Mouse (Mus musculus) spleen, embryonic (tissue): Measurements from ENCODE around the gene C130074G19Rik.

Experiments used
- CTCF ChIA-PET: fragments of 350-600 bp; sonication (Branson Sonifier 250); formaldehyde crosslinking; loops from one replicate; lab custom pipeline; 2022; lab: Charles Lee

The C130074G19Rik gene

DNA sequence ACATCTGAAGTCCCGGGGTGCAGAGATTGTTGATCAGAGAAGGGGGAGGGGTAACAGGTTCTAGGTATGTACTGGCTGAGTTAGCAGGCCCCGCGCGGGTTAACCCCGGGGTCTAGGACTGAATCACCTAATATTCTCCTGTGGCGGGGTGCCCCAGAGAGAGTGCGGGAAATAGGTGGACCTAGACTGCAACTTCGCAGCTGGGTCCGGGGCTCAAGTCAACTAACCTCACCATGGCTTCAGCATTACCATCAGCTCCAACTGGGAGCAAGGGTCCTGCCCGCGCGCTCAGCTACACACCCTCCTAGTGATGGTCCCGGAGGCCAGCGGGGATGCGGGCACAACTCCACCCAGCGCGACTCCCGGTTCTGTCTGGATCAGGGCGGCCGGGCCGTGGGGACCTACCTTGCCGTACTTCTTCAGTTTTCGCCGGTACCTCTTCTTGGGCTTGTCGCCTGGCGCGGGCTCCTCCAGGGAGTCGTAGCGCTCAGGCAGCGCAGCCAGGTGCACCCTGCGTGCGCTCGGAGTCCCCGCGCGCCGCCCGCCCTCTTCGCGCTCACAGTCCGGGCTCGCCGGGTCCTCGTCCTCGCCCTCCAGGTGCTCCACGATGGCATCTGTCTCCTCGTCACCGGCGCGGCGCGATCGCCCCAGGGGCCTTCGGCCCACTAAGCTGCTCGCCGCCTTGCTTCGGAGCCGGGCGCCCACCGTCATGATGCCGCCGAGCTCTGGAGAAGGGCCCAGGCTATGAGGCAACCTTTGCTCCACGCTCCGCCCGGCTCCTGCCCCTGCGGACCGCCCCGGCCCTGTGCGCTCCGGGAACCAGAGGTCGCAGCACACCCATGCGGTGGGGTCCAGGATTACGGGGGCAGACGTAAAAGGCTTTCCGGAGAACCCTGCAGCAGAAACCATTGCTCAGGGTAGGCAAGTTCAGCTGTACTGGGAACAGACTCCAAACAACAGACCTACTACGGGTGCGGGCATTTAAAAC lies at the start of gene C130074G19Rik:
Gene C130074G19Rik (minus strand): TSS at position 938 of the 988 bp plus-strand sequence.
- CTCF ChIA-PET: no interaction called here

DNA sequence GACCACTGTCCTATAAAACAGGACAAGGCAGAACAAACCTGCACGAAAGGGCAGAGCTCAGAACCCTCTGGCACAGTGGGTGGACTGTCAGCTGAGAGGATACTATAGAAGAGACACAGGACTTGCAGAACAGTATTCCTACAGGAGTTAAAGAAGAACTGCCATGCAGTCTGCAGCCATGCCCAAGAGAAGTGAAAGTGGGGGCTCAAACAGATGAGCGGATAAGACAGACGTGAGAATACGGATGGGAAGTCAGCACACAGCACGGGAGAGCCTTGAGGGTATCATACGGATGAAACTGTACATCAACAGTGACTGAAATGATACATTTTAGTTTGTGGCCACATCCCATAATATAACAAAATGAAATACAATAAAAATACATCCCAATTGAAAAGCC lies 48.1 kb upstream of the C130074G19Rik start:
- CTCF ChIA-PET: no interaction called here

DNA sequence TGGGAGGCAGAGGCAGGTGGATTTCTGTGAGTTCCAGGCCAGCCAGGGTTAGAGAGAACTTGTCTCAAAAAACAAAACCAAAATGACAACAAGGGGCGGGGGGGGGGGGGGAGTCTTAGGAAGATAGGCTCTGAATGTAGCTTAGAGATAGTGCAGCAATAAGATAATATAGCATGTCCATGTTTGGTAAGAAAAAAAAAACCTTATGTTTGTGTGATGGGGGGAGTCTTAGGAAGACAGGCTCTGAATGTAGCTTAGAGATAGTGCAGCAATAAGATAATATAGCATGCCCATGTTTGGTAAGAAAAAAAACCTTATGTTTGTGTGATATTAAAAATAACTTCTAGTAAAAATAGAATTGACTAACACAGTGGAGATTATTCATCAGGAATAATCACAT lies 45.4 kb upstream of the C130074G19Rik start:
- CTCF ChIA-PET: interaction anchor here (0.6 kb wide), 2 partner anchors 97 to 473 kb away, joined by 3 to 7 read pairs; no protein-coding TSS in a partner anchor

DNA sequence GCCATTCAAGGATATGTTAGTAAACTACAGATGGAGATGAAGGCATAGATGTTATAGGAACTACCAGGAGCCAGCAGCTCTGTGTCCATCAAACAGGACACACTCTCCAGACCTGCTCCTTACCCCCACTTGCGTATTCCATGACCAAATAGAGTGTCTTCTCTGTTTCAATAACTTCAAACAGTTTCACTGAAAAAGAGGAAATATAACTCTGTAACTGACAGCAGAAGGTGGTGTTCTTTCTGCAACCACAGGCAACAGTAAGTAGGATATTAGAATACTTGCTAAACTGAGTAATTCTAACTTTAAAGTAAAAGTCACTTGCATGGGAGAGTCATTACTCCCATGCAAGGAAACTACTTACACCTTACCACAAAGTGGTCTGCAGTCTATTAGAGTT lies 44.9 kb upstream of the C130074G19Rik start:
- CTCF ChIA-PET: interaction anchor here (0.6 kb wide), 1 partner anchor 473 kb away, joined by 3 read pairs; no protein-coding TSS in a partner anchor

DNA sequence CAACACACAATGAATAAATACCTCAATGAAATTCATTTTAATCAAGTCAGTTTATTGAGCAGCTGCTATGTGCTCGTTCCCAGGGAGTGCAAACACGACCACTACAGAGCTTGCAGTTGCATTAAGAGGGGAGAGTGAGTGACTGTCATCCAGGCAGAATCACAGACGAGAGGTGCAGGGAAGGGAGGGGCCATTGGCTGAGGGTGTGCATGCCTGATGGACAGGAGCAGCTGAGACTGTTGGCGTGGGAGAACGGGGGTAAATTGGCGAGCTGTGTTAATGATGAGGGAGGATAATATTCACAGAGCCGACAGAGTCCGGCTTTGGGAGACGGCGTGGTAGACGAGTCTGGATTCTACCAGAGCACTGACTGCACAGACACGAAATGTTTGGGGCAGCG lies 39.8 kb upstream of the C130074G19Rik start:
- CTCF ChIA-PET: interaction anchor here (0.7 kb wide), 1 partner anchor 98 kb away, joined by 3 read pairs; no protein-coding TSS in a partner anchor

DNA sequence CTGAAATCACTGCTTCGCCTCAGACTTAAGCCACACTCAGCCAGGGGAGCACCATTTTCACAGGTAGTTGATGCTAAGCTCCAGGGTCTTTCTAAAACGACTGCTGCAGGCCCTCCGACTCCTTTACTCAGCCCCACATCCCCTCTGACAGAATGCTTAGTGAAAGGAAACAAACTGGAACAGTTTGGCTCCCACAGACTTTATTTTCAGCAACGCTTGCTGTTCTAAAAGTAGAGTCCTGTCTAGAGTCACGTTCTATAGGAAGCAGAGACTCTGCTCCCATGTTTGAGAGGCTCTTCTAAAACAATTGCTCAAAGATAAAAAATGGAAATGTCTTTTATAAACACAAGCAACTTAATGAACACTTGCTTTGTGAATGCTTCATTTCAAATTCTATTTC lies 37.0 kb upstream of the C130074G19Rik start:
- CTCF ChIA-PET: no interaction called here

DNA sequence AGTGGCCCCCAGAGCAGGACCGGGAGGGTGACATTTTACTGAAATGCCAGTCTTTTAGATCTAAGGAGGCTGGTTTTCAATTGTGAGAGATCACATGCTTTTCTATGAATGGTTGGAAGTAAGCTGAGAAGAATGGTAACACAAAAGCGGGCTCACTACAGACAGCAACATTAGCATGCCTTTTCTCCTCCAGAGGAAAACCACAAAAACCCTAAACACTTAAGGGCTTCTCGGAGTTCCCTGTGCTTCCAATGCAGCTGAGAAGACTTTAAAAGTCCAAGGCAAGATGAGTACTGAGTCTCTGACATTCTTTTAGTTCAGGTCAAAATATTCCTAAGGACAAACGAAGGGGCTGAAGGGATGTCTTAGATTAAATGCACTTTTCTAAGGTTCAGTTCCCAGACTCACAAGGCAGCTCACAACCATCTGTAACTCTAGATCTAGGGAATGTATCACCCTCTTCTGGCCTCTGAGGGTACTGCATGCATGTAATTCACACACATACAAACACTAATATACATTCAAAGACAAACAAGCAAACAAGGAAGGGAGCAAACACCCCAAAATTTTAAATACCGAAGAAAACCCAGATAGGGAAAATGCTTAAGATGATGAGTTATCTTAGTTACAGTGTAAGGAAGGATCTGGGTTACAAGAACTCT lies 35.3 kb upstream of the C130074G19Rik start:
- CTCF ChIA-PET: no interaction called here

DNA sequence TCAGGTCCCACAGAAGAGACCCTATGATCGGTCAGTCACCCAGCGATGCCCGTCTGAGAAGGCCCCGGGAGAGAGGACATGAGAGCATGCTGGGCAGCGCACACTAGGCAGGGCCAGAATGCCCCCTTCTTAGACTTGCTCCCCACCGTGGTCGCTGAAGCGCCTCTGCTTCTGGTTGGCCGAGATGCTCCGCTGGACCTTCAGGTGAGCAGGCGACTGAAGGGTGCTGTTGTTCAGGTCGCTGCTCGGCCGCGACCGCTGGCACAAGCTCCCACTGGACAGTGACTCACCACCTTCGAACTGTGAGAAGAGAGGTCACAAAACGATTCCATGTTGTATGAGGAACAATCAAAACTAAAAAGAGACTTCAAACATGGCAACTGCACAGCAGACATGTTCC lies 29.3 kb upstream of the C130074G19Rik start:
- CTCF ChIA-PET: no interaction called here

DNA sequence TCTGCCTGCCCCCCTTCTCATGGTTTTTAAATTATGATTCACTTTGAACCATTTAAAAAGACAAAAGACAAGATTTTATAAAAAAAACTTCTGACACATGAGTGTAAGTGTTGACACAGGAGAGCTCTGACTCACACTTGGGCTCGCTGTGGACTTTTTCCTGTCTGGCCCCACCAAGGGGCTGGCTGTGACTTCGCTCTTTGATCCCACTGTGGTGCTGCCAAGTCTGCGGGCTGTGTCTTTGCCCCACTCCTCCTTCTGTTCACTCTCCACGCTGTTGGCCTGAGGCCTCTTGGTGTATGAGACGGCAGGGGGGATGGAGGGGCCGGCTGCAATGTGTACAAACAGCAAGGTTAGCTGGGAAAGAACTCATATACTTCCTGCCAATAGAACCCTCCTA lies 28.8 kb upstream of the C130074G19Rik start:
- CTCF ChIA-PET: interaction anchor here (0.9 kb wide), 1 partner anchor 88 kb away, joined by 3 read pairs; no protein-coding TSS in a partner anchor

DNA sequence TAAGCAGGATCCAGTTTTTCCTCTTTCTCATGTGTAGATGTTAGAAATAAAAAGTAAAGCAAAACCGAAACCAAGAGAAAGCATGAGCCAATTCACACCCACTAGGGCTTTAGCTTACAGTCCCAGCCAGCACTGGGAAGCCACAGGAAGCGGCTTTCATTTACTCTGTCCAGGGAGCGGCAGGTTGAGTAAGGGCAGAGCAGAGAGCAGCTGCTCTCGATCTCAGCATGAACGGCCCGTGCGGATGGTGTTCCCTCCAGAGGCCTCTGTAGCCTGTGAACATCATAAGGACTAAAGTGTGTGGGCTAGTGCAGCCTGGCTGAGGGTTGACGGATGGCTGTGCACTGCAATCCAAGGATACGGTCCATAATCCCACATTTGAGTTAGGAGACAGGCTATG lies 25.5 kb upstream of the C130074G19Rik start:
- CTCF ChIA-PET: no interaction called here

DNA sequence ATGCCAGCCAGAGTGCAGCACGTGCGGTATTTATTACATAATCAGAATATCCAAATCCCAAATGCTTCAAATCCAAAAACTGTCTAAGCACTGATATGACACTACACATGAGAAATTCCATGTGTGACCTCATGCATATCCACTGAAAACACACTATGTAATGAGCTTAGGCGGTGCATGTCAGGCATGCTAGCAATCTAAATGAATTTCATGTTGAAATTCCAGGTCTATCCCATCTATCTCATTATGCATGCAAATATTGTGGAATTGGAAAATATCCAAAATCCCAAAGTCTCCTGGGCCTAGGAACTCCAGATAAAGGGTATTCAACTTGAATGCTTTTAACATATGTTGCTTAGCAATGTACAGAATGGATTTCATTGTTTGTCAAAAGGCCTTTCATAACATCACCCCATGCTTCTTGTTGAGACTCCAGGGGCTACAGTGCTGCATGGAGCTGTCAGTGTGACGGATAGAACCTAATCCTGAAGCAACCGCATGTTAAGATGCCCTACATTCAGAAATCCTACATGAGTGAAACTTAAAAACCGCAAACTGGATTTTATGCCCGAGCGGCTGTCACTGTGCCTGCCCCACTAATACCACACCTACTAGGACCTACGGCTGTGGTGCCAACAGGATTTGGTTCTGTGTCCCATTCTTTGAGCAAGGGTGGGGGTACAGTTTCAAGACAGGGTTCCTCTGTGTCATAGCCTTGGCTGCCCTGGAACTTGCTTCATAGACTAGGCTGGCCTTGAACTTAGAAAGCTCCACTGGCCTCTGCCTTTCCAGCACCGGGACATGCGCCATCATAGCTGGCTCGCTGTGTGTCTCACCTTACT lies 23.1 kb upstream of the C130074G19Rik start:
- CTCF ChIA-PET: no interaction called here

DNA sequence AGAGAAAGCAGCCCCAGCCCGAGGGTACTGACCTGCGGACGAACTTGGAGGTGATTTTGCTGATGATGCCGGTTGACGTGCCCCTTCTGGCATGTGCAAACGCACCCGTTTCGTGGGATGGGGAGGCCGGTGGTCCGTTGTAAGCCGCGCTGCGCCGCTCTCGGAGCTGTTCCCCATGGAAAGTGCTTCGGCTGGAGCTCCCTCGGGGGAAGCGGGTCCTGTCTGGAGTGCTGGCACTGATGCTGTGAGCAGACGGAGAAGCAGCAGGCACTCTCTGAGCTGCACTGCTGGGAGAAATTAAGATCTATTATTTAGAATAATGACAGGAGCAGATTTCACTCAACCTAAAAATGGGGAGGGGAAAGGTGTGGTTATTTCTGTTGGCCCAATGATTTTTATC lies 22.4 kb upstream of the C130074G19Rik start:
- CTCF ChIA-PET: no interaction called here

DNA sequence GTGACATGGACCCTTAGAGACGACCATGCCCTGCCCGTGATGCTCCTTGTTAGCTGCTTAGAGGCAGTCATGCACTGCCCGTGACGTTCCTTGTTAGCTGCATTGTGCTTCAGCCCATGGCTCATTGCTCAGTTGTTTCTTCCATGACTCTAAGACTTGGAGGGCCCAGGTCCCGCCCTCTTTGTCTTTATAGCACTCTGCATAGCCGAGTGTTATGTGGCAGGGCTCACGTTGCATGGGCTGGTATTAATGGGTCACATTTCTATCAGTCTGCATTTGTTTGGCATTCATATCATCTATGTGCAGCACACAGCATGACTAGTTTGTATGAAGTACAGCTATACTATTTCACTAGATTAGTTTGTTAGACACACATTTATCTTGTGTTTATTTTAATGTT lies 20.7 kb upstream of the C130074G19Rik start:
- CTCF ChIA-PET: no interaction called here

DNA sequence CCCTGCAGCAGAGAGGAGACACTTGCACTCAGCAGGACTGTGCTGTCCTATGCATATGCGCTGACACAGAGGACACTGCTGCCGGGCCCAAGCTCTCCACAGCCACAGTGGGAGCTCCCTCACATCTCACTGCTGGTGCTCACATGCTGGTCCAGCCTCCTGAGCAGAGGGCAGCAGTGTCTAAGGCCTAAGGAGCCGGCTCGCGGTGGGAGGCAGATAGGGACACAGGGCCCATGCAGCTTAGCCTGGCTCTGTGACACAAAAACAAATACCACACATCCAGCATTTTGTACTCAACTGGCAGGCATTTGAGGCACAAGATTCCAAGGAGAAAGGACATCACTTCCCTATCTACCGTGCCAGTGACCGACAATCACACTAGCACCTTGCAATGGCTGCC lies 19.9 kb upstream of the C130074G19Rik start:
- CTCF ChIA-PET: no interaction called here

DNA sequence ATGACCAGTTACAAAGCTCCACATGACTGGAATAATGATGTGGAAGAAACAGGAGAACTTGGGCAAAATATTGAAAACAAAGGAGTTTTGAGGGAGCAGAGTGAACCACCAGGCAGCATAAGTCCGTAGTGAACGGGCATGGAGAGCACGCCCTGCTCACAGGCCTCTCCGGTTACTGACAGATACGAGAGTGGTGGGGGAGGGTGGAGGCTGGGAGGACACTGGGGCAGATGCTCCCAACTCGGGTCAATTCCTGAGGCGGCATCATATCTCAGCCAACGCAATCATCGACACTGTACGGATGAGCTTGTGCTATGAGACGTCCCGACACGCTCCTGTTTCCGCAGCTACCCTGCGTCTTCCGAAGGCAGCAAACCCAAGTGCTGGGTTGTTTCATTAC lies 14.3 kb upstream of the C130074G19Rik start:
- CTCF ChIA-PET: no interaction called here

DNA sequence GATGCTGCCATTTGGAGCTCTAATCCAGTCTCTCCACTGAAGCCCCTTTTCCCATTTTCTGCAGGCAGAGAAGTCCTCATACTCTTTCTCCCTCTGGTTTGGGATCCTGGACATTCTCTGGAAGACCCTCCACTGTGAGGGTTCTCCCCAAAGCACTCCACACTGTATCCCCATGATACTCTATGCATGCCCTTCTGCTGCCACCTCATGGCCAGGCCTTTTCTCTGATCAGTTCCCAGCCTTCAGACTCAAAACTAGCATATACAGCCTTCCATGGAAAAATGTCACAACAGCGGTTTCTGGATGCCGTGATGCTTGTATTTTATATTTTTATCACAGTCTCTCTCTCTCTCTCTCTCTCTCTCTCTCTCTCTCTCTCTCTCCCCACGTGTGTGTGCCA lies 9.0 kb upstream of the C130074G19Rik start:
- CTCF ChIA-PET: no interaction called here

DNA sequence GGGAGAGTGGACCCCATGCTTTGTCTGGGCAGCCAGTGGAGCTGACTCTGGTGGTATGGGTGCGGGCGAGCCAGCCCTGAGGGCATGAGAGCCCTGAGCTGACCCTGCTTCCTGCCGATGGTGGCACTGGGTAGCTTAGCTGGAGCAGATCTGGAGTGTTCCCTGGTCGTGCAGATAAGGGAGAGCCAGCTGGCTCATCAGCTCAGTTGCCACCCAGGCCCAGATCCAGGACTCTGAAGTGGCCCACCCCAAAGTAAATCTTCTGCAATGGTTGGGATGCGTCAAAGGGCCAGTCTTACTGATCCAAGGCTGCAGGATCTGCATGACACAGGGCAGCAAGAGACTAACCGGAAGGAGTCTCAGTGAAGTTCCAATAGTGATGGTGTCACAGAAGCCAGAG lies 6.4 kb upstream of the C130074G19Rik start:
- CTCF ChIA-PET: no interaction called here

DNA sequence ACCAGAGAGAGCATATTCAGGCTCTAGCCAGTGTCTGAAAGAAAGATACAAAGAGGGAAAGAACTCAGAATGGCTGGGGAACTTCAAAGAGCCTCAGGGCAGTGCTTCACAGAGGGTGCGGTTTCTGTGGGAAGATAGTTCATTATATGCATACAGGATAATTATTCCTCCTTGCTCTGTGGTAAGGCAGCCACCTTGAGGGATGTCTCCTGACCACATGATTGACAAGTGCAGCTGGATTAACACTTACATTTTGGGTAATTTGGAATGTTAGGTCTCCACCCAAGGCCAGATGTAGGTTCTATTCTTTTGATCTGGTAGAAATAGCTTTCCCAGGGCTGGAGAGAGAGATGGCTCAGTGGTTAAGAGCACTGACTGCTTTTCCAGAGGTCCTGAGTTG lies 3.1 kb upstream of the C130074G19Rik start:
- CTCF ChIA-PET: no interaction called here

DNA sequence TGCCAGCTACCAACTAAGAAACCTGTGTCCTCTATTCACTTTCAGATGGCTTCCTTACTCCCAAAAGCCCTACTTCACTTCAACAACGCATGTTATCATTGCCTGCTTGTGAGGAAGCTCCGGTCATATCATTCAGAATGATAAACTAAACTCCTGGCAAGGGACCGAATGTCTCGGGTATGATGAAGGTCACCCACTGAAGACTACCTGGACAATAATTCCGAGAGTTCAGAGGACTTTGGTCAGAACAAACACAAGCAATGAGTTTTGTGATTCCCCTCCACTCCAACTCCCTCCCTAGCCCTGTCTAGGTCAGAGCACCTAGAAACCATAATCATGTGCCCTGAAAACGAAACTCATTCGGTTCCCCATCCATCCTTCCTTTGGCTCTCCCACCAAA lies 1.2 kb downstream of the C130074G19Rik start:
- CTCF ChIA-PET: no interaction called here

DNA sequence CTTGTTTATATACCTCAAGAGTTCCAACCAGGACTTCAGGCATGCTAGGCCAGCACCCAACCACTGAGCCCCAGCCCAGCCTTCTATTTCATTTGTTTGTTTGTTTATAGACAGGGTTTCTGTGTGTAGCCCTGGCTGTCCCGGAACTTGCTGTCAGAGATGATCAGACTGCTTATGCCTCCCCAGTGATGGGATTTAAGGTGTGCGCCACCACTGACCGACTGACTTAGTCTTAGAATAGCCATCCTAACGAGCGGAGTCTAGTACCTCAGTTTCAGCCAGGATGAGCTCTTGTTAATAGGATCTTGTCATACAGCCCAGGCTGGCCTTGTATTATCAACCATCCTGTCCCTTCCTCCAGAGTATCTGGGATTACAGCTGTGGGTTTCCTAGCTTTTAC lies 1.8 kb downstream of the C130074G19Rik start:
- CTCF ChIA-PET: no interaction called here

DNA sequence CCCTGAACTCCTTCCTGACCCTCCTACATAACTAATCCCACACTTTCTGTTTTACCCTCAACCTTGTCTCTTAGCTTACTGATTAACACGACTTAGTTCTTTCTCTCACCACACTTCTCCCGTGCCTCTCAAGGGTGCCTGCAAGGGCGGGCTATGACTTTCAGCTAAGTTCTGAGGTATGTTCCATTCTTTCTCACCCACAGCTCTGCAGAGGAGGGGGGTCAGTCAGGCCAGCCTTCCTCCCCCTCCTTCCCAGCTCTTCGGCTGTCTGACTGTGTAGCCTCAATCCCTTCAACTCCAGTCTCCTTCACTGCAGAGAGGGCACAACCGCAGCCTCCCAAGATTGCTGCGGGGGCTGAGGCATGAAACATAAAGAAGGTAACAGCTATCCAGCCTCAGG lies 4.2 kb downstream of the C130074G19Rik start:
- CTCF ChIA-PET: no interaction called here

DNA sequence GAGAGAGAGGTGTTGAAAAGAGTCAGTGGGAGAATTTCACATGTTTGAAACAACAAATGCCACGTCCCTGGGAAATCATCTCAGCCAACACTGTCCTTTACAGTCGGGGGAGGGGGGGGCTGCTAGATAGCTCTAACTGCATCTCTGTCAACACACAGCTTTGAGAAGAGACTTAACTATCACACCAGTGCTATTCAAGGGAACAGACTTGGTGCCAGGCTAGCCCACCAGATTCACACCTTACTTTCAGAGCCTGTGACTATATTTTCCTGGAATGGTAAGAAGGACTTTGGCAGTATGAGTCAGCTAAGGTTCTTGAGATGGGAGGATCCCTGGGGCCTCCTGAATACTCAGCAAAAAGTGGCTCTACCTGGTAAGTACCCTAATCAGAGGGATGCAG lies 5.7 kb downstream of the C130074G19Rik start:
- CTCF ChIA-PET: no interaction called here
